Mouse (Mus musculus): ENCODE data around the gene Kyat3. TPM values are rescaled to one million over a fixed set of nuclear protein-coding genes. Genes with fewer than 3 reads are reported as not detected.
"Not testable (repeated sequence)": the region's sequence is repeated elsewhere in the genome, so short reads cannot be mapped to it uniquely, and the experiment has no call there.

The Kyat3 gene
- total RNA-seq (2022), result 10 to 100 TPM in 3 of 4 experiments, 1 to 10 TPM in 1; 7.4 to 11.1 (median 10.6) TPM

DNA sequence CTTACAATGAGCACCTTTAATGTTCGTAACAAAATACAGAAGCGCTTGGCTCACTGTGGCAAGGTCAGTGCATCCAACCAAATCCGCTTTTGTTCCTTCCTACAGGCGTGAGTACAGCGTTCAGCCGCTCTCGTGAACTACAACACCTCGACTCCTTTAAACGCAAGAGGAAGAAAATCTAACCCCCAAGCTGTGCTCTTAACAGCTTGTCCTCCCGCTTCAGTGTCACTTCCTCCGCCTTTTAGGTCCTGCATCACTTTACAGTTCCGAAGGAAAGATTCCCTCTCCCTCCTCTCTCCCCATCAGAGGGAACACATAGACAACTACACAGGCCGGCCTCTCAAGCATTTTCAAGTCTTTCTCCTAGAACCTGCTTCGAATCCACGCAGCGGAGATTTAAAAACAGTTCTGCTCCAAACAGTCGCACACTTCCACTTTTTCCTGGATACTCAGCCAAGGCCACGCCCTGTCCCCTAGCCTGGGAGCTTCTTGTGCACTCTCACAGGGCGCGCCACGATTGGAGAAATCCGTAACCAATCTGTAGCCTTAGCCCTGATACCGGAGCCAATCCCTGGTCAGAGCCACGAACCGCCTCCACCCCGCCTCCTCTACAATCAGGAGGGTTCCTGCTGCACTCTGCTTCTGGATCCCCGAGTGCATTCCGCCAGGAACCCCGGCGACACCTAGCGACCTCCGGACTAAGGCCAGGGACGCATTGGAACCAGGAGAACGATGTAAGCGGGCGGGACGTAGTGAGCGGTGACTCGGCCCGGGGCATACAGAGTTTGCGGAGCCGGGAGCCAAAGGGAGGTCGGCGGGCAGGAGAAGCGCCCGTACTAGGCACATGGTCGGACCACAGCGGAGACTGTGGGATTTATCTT, at the start of gene Kyat3:
Gene Kyat3 (plus strand): TSS at position 610 of the 881 bp plus-strand sequence.
- DNase-seq (ENCODE audit: low spot score in 2 of 2), result peak; percentile 92 to 95

- no peak for DNase-seq (ENCODE audit: low spot score in 2 of 2)
These were observed 36.1 kb upstream of the Kyat3 start for GRCm38 (mm10) chr3:142664723-142665122.

- DNase-seq (ENCODE audit: low spot score in 2 of 2), result no peak
These were observed 26.2 kb upstream of the Kyat3 start for GRCm38 (mm10) chr3:142674607-142675006.

DNA sequence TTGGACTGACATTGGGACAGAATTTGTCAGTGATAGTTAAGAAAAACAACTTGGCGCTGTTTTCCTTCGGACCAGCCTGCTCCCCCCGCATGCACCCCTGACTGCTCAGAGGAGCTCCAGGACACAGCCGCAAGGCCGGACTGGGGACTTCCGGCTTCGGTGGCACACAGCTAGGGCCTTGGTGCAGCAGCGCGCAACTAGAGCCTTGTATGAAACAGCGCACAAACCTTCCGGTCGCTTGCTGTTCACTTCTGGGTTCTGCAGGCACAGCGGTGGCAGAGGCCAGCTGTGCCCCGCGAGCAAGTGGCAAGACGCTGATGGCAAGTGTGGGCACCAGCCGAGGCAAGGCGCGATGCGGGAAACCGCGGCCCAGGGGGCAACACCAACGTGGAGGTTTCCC, 12.9 kb upstream of the Kyat3 start:
- DNase-seq (ENCODE audit: low spot score in 2 of 2), result no peak

DNA sequence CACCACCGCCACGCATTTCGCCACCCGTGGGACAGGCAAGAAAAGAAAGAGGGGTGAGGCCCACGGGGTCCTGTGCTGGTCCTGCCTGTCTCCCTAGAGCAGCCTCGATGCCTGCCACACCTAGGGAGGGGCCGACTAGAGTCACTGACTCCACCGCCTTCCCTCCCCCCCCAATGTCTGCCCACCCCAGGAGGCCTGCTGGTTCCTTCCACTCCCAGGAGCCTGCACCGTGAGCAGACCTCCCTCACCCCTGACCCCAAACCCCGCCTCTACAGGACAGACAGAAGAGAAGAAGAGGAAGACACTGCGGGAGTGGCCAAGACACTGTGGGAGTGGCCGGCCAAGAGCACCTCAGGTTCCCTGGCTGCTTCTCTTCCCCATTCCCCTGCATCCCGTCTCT, 12.5 kb upstream of the Kyat3 start:
- no peak for DNase-seq (ENCODE audit: low spot score in 2 of 2)

DNA sequence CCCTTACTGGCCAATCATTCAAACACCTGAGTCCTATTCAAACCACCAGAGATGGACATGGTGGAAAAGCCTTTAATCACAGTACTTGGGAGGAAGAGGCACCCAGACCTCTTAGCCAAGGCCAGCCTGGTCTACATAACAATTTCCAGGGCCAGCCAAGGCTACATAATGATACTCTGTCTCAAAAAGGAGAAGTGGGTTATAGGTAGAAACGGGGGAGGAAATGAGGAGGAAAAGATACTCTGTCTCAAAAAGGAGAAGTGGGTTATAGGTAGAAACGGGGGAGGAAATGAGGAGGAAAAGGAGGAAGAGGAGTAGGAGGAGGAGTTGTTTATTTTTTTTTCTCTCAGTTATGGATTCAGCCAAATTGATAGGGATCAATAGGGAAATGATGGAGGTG, 4.3 kb upstream of the Kyat3 start:
- no peak for DNase-seq (ENCODE audit: low spot score in 2 of 2)

GRCm38 (mm10) chr3:142701407-142701989, 647 bp downstream of the Kyat3 start:
- no peak for DNase-seq (ENCODE audit: low spot score in 2 of 2)

- no peak for DNase-seq (ENCODE audit: low spot score in 2 of 2)
These were observed 6.0 kb downstream of the Kyat3 start for GRCm38 (mm10) chr3:142706581-142707444.

GRCm38 (mm10) chr3:142708181-142708848, 7.5 kb downstream of the Kyat3 start:
- DNase-seq (ENCODE audit: low spot score in 2 of 2), result not testable (repeated sequence)

DNA sequence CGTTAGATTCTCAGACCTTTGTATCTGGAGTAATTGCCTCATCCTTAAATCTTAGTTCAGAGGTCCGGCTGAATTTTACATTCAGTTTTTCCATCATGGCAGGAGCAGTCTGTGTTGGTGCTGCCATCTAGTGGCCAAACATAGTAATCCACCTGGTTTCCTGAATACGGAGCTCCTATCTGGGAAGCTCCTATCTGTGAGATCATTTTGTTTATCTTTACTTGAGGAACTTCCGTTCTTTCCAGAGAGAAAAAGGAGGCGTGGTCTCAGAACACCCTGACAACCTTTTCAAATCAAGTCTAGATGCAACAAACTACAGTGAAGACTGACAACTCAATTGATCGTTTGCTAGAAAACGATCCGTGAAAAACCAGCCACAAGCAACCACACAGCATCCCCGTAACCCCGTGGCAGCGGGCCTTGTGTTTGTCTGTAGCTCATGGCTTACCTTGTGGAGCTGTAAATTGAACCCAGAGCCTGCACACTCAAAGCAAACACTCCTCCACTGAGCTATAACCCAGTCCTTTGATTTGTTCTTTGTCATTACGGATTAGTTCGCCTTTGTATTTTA, 8.1 kb downstream of the Kyat3 start:
- peak; percentile 22 to 25 for DNase-seq (ENCODE audit: low spot score in 2 of 2)

- DNase-seq (ENCODE audit: low spot score in 2 of 2), result no peak
These were observed 9.6 kb downstream of the Kyat3 start for GRCm38 (mm10) chr3:142710360-142711007.

DNA sequence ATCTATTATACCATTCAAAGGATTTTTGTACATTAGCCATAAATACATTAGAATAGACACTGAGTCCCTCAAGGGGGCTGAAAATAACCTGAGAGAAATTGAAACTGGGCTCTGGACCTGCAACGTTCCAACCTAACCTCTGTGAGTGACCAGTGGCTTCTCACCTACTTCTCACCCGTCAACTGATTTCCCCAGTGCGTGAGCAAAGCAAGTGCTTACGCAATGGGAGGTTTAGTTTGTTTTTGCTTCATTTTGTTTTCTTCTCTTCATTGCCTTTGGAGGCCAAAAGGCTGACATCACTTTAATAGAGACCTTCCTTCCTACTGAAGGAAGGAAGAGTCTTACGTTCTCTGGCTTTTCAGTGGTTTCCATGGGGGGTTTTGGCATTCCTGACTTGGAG, 10.5 kb downstream of the Kyat3 start:
- DNase-seq (ENCODE audit: low spot score in 2 of 2), result no peak

GRCm38 (mm10) chr3:142712401-142713040, 11.7 kb downstream of the Kyat3 start:
- not testable (repeated sequence) for DNase-seq (ENCODE audit: low spot score in 2 of 2)

DNA sequence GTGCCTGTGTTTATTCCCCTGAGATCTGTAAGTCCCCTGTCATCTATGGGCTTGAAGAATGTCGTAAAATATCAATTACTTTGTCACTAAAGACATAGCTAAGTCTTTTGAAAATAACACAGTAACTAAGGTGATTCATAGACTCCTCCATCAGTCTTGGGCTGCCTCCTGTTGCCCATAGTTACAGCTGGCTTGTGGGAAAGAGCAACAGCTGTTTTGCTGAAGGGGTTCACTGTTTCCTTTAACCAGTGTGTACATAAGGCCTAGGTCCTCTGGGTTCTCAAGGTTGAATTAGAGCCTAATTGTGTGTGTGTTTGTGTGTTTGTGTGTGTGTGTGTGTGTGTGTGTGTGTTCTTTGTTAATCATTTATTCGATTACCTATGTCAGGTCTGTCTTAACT, 24.6 kb downstream of the Kyat3 start:
- no peak for DNase-seq (ENCODE audit: low spot score in 2 of 2)

GRCm38 (mm10) chr3:142725969-142726672, 25.3 kb downstream of the Kyat3 start:
- DNase-seq (ENCODE audit: low spot score in 2 of 2), result no peak

- DNase-seq (ENCODE audit: low spot score in 2 of 2), result no peak
These were observed 33.4 kb downstream of the Kyat3 start for GRCm38 (mm10) chr3:142734291-142734690.

- DNase-seq (ENCODE audit: low spot score in 2 of 2), result no peak
These were observed 40.0 kb downstream of the Kyat3 start for GRCm38 (mm10) chr3:142740896-142741295.

DNA sequence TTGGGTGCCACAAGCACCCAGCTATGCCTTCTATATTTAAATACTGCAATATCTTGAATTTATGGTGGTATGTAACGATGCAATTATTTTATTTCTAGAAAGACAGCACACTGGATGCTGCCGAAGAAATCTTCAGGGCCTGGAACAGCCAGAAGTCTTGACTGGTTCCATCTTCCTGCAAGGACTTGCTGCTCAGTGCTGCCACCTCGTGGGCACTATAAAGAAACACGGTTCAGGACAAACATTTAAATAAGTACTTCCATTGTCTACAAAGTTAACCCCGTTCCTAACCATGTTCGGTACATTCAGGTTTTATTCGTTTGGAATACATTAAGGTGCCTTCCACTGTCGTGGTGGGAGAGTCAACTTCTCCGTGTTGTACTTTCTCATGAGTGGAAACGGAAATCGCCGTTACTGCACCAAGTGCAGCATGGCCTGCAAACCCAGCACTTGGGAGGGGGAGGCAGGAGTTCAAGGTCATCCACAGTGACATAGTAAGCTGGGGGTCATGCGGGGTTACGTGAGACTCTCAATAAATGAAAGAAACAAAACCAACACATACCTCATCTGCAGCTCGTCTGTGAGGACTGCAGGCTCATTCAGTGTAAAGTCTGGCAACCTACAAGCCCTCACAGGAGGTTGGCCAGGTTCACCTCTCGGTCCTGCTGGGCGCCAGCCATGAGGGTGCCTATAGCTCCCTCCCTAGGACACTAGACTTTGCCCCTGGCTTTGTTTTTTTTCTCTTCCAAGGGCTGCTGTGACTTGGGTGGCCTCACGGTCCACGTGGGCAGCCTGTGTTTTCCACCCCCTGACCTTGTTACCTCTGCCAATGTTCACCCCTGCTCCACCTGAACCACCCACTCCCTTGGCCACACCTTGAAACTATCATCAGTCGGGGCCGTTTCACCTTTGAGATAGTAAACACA, 43.4 kb downstream of the Kyat3 start:
- DNase-seq (ENCODE audit: low spot score in 2 of 2), result no peak

All from gastrocnemius, adult 8-10 months (tissue).